Mouse (Mus musculus) testis, adult 2 months (tissue): ENCODE data around the gene Cds1.

ENCODE experiments used
- CTCF ChIP-seq: fragments of 200-500 bp; IDR thresholded peaks from 2 replicates; pipeline ENCODE4 v1.5.1; 2012; ENCODE audit warnings: low read depth, mild to moderate bottlenecking, inconsistent platforms, low read length, moderate library complexity; ENCODE audit not compliant: control insufficient read depth, insufficient read depth, insufficient replicate concordance
- POLR2A ChIP-seq: fragments of 200-500 bp; IDR thresholded peaks from 2 replicates; pipeline ENCODE4 v1.6.1; 2012; ENCODE audit warnings: low read depth, mild to moderate bottlenecking, inconsistent platforms, low read length, moderate library complexity; ENCODE audit not compliant: control insufficient read depth

DNA sequence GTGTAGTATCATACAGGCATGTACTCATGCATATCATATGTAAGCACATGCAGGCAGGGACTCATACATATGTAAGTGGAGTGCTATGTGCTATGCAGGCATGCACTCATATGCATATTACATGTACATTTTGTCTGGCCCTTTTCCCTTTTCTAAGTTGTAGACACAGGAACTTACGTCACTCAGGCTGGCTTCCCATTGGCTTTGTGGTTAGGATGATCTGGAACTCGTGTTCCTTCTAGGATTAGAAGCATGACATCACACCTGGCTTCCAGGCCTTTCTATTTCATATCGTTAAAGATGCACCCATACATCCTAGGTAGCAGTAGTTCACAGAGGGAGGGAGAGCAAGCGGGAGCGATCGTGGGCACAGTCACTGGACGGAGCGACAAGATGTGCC is 10.3 kb downstream of the Cds1 start:
- TF ChIP-seq CTCF: no peak
- TF ChIP-seq POLR2A: no peak
